Mouse (Mus musculus) ES-Bruce4 (cell line): Measurements from ENCODE around the gene Ccdc71. TPM values are rescaled to one million over a fixed set of nuclear protein-coding genes. Genes with fewer than 3 reads are reported as not detected.

ENCODE experiments used
- H3K27ac ChIP-seq: 2 replicates; pipeline ENCODE4 v1.5.1; 2012; ENCODE audit warnings: low read length, inconsistent platforms; ENCODE audit not compliant: insufficient read depth
- H3K27me3 ChIP-seq: 2 replicates; pipeline ENCODE4 v1.6.1; 2012; ENCODE audit warnings: mild to moderate bottlenecking, low read length, inconsistent platforms; ENCODE audit not compliant: control insufficient read depth, poor library complexity, insufficient read depth, severe bottlenecking
- H3K36me3 ChIP-seq: 2 replicates; pipeline ENCODE4 v1.6.1; 2012; ENCODE audit warnings: inconsistent platforms, mild to moderate bottlenecking, low read length, moderate library complexity; ENCODE audit not compliant: control insufficient read depth, poor library complexity, insufficient read depth, severe bottlenecking
- H3K4me1 ChIP-seq: one replicate; pipeline ENCODE4 v1.8.1; 2011; ENCODE audit warnings: low read length; ENCODE audit not compliant: control insufficient read depth, insufficient read depth
- H3K4me3 ChIP-seq: 2 replicates; pipeline ENCODE4 v1.5.1; 2011; ENCODE audit warnings: low read depth, mild to moderate bottlenecking, low read length
- H3K9ac ChIP-seq: 2 replicates; pipeline ENCODE4 v1.6.1; 2012; ENCODE audit warnings: low read depth, mild to moderate bottlenecking, inconsistent platforms; ENCODE audit not compliant: poor library complexity, severe bottlenecking
- H3K9me3 ChIP-seq: replicated peaks from 2 replicates; pipeline ENCODE4 v1.6.1; 2012; ENCODE audit warnings: mild to moderate bottlenecking, low read length, inconsistent platforms; ENCODE audit not compliant: control insufficient read depth, poor library complexity, insufficient read depth, severe bottlenecking
- CTCF ChIP-seq: IDR thresholded peaks from one replicate; pipeline ENCODE4 v1.8.1; 2011; ENCODE audit warnings: low read depth, low read length
- EP300 ChIP-seq: IDR thresholded peaks from 2 replicates; pipeline ENCODE4 v1.6.1; 2011; ENCODE audit warnings: low read depth, low read length; ENCODE audit not compliant: insufficient read depth
- POLR2A ChIP-seq: IDR thresholded peaks from one replicate; pipeline ENCODE4 v1.8.1; 2011; ENCODE audit warnings: low read length; ENCODE audit not compliant: insufficient read depth
- polyA plus RNA-seq: library from polyadenylated mRNA; stranded (reverse); fragments of >200 nt; gene quantifications from 2 replicates; pipeline ENCODE4 v1.2.4, GENCODE M21; 2011; ENCODE audit warnings: low read depth; ENCODE audit not compliant: missing spikeins, insufficient read depth, insufficient read length

Gene Ccdc71
- polyA plus RNA-seq, 1 experiment: 31.6 TPM

DNA sequence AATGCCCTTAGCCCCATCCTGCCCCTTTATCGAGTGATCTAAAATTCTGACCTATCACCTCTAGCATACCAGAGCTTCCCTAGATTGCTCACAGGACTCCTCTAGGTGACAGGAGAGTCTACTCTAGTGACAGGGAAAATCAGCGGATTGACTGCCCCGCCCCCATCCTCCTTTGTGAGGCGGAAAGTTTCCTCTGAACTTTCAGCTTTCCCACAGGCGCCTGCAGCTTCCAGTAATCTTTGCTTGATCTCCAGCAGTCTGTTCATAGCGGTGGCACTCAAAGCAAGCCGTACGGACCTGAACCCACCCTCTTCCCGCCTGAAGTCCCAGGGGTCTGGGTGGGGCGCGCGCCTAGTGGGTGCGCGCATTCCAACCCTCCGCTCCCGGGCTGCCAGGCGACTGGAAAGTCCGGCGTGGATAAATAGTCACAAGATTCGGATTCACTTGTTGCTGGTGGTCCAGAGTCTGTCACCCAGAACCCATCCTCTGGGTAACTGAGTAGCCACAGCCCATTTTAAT, 18.4 kb downstream of the Ccdc71 start:
- H3K27ac ChIP-seq: 0 out of 2 replicates have a peak overlapping the region, but pooled peaks have one; percentile 20
- H3K4me3 ChIP-seq: peak overlapping the region; percentile 50
- H3K27me3 ChIP-seq: no peaks in the 10 kb centered on the region
- no peak overlapping the region for H3K9ac ChIP-seq
- H3K9me3 ChIP-seq: no peaks in the 10 kb centered on the region
- H3K36me3 ChIP-seq: no peaks in the 10 kb centered on the region
- no peak for TF ChIP-seq CTCF
- TF ChIP-seq EP300: no peak
- TF ChIP-seq POLR2A: no peak
- H3K4me1 ChIP-seq: peaks cover 4% of the 10 kb centered on the region

DNA sequence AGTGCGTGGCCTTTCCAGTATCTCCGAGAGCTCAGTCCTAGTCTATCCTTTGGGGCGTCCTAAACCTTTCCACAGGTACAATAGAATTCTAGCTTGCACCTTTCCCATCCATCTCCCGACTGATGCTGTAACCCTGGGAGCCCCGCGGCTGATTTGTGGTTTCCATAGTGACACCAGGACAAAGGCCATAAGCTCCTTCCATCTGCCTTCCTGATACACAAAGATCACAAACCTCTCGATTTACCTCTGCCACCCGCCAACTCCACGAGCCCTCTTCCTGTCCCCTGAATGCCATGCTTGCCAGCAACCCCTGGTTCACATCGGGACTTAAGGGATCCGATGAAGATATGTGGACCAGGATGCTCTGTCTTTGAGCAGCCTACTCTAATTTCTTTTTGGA, 18.9 kb downstream of the Ccdc71 start:
- 0 out of 2 replicates have a peak overlapping the region, but pooled peaks have one; percentile 4 for H3K27ac ChIP-seq
- no peaks in the 10 kb centered on the region for H3K9me3 ChIP-seq
- H3K36me3 ChIP-seq: no peaks in the 10 kb centered on the region
- 0 out of 2 replicates have a peak overlapping the region, but pooled peaks have one; percentile 24 for H3K9ac ChIP-seq
- H3K27me3 ChIP-seq: no peaks in the 10 kb centered on the region
- H3K4me1 ChIP-seq: peaks cover 4% of the 10 kb centered on the region
- H3K4me3 ChIP-seq: peak overlapping the region; percentile 27
- TF ChIP-seq CTCF (no peak), POLR2A (no peak), EP300 (no peak)

DNA sequence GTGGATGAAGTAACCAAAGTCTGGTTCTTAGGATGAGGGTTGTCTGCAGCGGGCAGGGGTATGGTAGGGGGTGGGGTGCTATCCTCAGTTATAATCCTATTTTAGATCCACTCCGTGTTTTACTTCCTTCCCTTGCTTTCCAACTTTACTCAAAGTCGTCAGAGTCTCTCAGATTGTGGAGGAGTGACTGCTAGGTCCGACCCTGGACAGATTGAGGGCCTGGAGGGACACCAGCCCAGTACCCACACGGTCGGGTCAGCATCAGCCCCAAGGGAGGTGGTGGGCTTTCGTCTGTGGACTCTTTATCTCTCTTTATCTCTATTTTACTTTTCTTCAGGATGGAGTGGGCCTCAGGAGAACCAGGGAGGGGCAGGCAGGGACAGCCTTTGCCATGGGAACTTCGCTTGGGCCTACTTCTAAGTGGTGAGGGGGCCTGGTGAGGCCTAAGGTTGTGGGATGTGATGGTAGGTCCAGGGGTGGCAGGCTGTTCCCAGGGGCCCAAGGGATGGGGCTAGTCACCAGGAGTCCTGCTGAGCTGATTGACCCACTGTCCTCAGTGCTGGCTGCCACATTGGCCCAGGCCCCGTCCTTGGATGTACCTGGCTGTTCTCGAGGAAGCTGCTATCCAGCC, 19.5 kb downstream of the Ccdc71 start, which contains the start of gene Lamb2:
Gene Lamb2, plus strand, starts transcription at position 16 of the 631 bp plus-strand sequence.
- H3K9ac ChIP-seq: peak within 1 kb of the TSS; percentile 62
- H3K36me3 ChIP-seq: no peaks in the 10 kb centered on the region
- no peak for TF ChIP-seq CTCF
- H3K27me3 ChIP-seq: no peaks in the 10 kb centered on the region
- H3K4me1 ChIP-seq: peaks cover 4% of the 10 kb centered on the region
- H3K27ac ChIP-seq: 0 out of 2 replicates have a peak within 1 kb of the TSS, but pooled peaks have one; percentile 20
- no peaks in the 10 kb centered on the region for H3K9me3 ChIP-seq
- peak within 1 kb of the TSS; percentile 66 for H3K4me3 ChIP-seq

DNA sequence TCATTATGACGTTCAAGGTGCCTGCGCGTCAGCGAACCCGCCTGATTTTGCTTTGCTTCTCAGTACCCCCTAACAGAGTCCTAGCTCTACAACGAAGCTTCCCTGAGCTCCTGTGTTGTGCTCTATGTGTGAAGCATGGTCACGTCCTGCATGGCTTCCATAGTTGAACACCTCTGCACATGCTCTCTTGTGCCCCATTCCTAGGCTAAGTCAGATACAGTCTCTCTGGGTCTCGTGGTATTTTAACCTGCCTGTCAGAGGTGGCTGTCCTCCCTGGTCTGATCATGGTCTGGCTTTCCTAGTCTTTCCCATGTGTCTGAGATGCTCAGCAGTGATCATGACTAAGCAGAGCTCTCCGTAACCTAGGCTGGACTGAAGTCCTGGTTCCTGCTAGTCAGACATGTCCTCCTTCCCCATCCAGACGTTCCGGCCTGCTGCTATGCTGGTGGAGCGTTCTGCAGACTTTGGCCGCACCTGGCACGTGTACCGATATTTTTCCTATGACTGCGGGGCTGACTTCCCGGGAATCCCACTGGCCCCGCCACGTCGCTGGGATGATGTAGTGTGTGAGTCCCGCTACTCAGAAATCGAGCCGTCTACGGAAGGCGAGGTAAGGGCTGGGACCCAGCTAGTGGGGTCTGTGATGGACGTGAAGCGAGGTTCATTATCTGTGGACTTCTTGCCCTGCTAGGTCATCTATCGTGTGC, 20.6 kb downstream of the Ccdc71 start:
- Histone ChIP-seq H3K4me1 (peaks cover 3% of the 10 kb centered on the region), H3K9me3 (no peaks in the 10 kb centered on the region), H3K27ac (no peak overlapping the region), H3K9ac (no peak overlapping the region), H3K4me3 (peak overlapping the region; percentile 11; the same call in 1 of the 2 replicates), H3K27me3 (no peaks in the 10 kb centered on the region), H3K36me3 (no peaks in the 10 kb centered on the region)
- TF ChIP-seq CTCF (no peak), POLR2A (no peak), EP300 (no peak)

DNA sequence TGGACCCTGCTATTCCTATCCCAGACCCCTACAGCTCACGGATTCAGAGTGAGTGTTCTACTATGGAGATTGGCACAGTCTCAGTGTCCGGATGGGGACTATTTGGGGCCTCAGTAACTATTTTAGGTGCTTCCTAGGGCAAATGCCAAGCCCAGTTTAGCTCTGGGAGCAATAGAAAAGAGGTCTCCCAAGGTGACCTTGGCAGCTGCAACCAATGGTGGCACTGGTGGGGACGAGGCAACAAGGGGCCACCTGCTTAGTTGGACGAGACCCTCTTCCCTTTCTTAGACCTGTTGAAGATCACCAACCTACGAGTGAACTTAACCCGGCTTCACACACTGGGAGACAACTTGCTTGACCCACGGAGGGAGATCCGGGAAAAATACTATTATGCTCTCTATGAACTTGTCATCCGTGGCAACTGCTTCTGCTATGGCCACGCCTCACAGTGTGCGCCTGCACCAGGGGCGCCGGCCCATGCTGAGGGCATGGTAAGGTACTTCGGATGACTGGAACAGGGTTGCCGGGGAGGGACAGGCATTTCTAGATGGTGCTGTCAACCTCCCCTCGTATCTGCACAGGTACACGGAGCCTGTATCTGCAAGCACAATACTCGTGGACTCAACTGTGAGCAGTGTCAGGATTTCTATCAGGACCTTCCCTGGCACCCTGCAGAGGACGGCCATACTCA, 21.3 kb downstream of the Ccdc71 start:
- Histone ChIP-seq H3K9me3 (no peaks in the 10 kb centered on the region), H3K27me3 (no peaks in the 10 kb centered on the region), H3K4me1 (peaks cover 3% of the 10 kb centered on the region), H3K9ac (no peak overlapping the region), H3K27ac (no peak overlapping the region), H3K4me3 (no peak overlapping the region), H3K36me3 (no peaks in the 10 kb centered on the region)
- TF ChIP-seq CTCF (no peak), POLR2A (no peak), EP300 (no peak)
